Mouse (Mus musculus): ENCODE results near the gene BC029722. TPM values are rescaled to one million over a fixed set of nuclear protein-coding genes. Genes with fewer than 3 reads are reported as not detected.
"Not testable (repeated sequence)": the region's sequence is repeated elsewhere in the genome, so short reads cannot be mapped to it uniquely, and the experiment has no call there.

Gene BC029722
- polyA plus RNA-seq, 1 experiment = 56.4 TPM

DNA sequence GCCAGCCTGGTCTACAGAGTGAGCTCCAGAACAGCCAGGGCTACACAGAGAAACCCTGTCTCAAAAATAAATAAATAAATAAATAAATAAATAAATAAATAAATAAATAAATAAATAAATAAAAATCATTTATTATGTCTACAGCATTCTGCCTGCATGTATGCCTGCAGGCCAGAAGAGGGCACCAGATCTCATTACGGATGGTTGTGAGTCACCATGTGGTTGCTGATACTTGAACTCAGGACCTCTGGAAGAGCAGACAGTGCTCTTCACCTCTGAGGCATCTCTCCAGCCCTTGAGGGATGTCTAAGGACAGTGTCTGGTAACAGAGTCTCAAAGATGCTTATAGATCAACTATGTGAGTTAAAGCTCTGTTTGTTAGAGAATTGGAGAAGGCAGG, 12.9 kb upstream of the BC029722 start:
- peak; percentile 39; the same call in 1 of the 2 replicates for TF ChIP-seq CTCF (conservative IDR thresholded peaks at IDR 0.05; ENCODE audit: insufficient read depth, insufficient read length, low read depth, low read length)
- H3K27me3 ChIP-seq (replicated peaks; ENCODE audit: control insufficient read depth, insufficient read depth, low read length); DNase-seq; H3K4me1 ChIP-seq (ENCODE audit: control insufficient read depth, insufficient read depth, low read length); H3K4me3 ChIP-seq (ENCODE audit: insufficient read depth, low read depth, low read length); H3K36me3 ChIP-seq (ENCODE audit: control insufficient read depth, insufficient read depth, low read length); H3K27ac ChIP-seq (ENCODE audit: insufficient read depth, low read depth, low read length): not testable (repeated sequence)
- 70% methylated on average over 1 of the region's 1 CpGs for WGBS

DNA sequence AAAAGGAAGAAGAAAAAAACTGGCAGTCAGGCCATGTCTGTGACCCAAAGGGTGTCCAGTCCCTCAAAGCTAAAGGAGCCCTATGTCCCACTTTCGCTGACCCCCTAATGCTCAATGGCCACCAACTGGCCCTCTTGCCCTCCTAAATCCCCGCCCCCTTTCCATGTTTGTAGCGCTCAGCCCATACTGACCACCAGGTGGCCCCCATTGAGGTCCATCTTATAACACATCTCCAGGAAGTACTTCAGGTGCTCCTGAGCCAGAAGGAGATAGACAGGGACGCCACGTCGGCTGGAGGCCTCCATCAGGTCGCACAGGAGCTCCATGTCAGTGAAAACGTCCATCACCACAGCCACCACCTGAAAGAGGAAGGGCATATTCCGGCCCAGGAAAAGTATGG, 12.1 kb upstream of the BC029722 start:
- H3K4me1 ChIP-seq (ENCODE audit: control insufficient read depth, insufficient read depth, low read length) = no peaks in the 10 kb centered on the region; the same call in 1 of the 2 replicates
- H3K36me3 ChIP-seq (ENCODE audit: control insufficient read depth, insufficient read depth, low read length) = no peaks in the 10 kb centered on the region
- no peak for DNase-seq
- no peak overlapping the region for H3K4me3 ChIP-seq (ENCODE audit: insufficient read depth, low read depth, low read length)
- 57% methylated on average over 9 of the region's 9 CpGs for WGBS
- no peak overlapping the region for H3K27ac ChIP-seq (ENCODE audit: insufficient read depth, low read depth, low read length)
- H3K27me3 ChIP-seq (replicated peaks; ENCODE audit: control insufficient read depth, insufficient read depth, low read length) = no peaks in the 10 kb centered on the region
- TF ChIP-seq CTCF (conservative IDR thresholded peaks at IDR 0.05; ENCODE audit: insufficient read depth, insufficient read length, low read depth, low read length) = no peak
- no peak for TF ChIP-seq POLR2A (IDR thresholded peaks at IDR 0.05; ENCODE audit: low read depth, low read length)

DNA sequence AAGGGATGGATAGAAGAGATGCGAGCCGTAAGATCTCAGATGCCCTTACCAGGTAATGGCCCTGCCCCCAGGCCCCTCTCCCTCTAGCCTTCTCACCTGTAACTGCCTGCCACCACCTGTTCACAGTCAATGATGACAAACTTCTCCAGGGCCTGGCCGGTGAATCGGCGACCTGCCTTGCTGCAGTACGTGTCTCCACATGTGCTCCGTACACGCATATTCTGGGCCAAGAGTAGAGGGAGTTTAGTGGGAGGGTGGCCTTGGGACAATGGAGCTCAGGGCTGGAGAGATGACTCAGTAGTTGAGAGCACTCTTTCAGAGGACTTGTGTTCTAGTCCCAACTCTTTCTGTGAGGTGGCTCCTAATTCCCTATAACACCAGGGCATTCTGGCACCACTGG, 11.6 kb upstream of the BC029722 start:
- no peaks in the 10 kb centered on the region; the same call in 1 of the 2 replicates for H3K4me1 ChIP-seq (ENCODE audit: control insufficient read depth, insufficient read depth, low read length)
- no peak for DNase-seq
- no peak for TF ChIP-seq CTCF (conservative IDR thresholded peaks at IDR 0.05; ENCODE audit: insufficient read depth, insufficient read length, low read depth, low read length)
- no peak overlapping the region for H3K4me3 ChIP-seq (ENCODE audit: insufficient read depth, low read depth, low read length)
- no peaks in the 10 kb centered on the region for H3K36me3 ChIP-seq (ENCODE audit: control insufficient read depth, insufficient read depth, low read length)
- H3K27ac ChIP-seq (ENCODE audit: insufficient read depth, low read depth, low read length) = no peak overlapping the region
- no peaks in the 10 kb centered on the region for H3K27me3 ChIP-seq (replicated peaks; ENCODE audit: control insufficient read depth, insufficient read depth, low read length)
- WGBS = 93% methylated on average over 8 of the region's 8 CpGs

DNA sequence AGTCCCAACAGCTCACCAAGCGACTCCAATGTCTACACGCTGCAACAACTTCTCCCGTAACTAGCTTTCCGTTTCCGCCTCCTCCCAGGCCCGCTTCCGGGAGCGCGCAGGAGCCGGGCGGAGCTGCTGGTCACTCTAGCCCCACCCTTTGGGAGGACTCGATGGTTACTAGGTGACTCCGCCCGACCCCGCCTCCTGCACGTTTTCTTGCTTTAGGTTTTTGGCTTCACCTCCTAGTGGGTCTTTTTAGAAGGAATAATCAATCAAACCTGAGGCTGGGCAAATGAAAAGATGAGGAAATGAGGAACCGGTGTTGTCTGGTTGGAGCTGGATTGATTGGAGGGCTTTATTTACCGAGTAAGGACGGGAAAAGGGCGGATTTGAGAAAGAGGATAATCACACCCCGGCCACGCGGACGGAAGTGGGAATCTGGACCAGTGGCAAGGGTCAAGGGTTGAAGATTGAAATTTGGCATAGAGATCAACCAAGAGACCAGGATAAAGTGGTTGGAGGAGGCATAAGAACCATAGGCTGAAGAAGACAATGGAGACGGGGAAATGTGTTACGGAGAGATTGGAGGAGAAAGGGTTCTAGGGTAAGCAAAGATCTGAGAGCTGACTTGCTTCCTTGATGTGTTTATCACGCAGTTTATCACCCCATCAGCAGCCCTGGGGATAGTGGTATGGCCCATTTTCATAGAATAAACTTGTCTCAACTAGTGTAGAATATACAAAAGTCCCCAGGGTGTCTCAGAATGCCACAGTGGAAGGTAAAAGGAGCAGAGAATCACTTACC, 7.6 kb upstream of the BC029722 start, which contains the start of gene Eif6:
Gene Eif6 (minus strand): TSS at position 296 of the 795 bp plus-strand sequence.
- H3K4me1 ChIP-seq (ENCODE audit: control insufficient read depth, insufficient read depth, low read length) = no peaks in the 10 kb centered on the region; the same call in 1 of the 2 replicates
- no peaks in the 10 kb centered on the region for H3K36me3 ChIP-seq (ENCODE audit: control insufficient read depth, insufficient read depth, low read length)
- peak; percentile 94 for DNase-seq
- peak within 1 kb of the TSS; percentile 85 for H3K4me3 ChIP-seq (ENCODE audit: insufficient read depth, low read depth, low read length)
- WGBS = 3% methylated on average over 27 of the region's 27 CpGs
- H3K27ac ChIP-seq (ENCODE audit: insufficient read depth, low read depth, low read length) = peak within 1 kb of the TSS; percentile 84
- H3K27me3 ChIP-seq (replicated peaks; ENCODE audit: control insufficient read depth, insufficient read depth, low read length) = no peaks in the 10 kb centered on the region
- TF ChIP-seq POLR2A (IDR thresholded peaks at IDR 0.05; ENCODE audit: low read depth, low read length) (no peak), CTCF (conservative IDR thresholded peaks at IDR 0.05; ENCODE audit: insufficient read depth, insufficient read length, low read depth, low read length) (no peak)

DNA sequence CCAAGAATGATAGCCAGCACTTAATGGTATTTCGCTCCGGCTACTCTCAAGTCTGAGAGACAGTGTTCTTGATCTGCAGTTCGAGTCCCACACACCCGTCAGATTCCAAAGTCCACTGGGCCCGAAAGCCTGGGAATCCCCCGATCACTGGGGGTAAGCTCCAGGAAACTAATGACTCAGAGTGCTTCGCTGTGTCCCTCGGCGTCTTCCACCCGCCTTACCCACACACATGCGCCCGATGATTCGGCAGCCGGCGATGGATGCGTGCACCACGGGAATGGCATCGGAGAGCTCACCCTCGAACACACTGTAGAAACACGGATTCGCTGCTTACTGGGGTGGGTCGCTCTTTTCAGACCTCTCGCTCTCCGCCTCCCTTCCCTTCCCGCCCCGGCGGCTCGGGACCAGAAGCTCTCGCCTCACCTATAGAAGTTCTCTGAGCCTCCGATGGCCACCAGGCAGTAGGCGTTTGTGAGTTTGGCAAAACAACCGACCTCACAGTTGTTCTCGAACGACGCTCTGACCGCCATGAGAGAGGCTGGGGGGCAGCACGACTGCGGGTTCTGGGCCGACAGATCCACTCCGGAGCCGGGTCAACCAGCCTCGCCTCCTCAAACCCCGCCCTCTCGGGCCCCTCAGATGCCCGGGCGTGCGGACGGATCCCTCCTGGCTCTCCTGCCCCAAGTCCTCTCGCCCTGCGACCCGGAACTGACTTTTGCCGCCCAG, 6.8 kb upstream of the BC029722 start:
- no peaks in the 10 kb centered on the region; the same call in 1 of the 2 replicates for H3K4me1 ChIP-seq (ENCODE audit: control insufficient read depth, insufficient read depth, low read length)
- peak; percentile 40 for DNase-seq
- no peaks in the 10 kb centered on the region for H3K27me3 ChIP-seq (replicated peaks; ENCODE audit: control insufficient read depth, insufficient read depth, low read length)
- H3K4me3 ChIP-seq (ENCODE audit: insufficient read depth, low read depth, low read length) = peak overlapping the region; percentile 85
- H3K36me3 ChIP-seq (ENCODE audit: control insufficient read depth, insufficient read depth, low read length) = 0 out of 2 replicates have a peak, but pooled peaks cover 2% of the 10 kb centered on the region
- 1% methylated on average over 52 of the region's 52 CpGs for WGBS
- TF ChIP-seq POLR2A (IDR thresholded peaks at IDR 0.05; ENCODE audit: low read depth, low read length) (peak; percentile 38), CTCF (conservative IDR thresholded peaks at IDR 0.05; ENCODE audit: insufficient read depth, insufficient read length, low read depth, low read length) (no peak)
- H3K27ac ChIP-seq (ENCODE audit: insufficient read depth, low read depth, low read length) = peak overlapping the region; percentile 84

DNA sequence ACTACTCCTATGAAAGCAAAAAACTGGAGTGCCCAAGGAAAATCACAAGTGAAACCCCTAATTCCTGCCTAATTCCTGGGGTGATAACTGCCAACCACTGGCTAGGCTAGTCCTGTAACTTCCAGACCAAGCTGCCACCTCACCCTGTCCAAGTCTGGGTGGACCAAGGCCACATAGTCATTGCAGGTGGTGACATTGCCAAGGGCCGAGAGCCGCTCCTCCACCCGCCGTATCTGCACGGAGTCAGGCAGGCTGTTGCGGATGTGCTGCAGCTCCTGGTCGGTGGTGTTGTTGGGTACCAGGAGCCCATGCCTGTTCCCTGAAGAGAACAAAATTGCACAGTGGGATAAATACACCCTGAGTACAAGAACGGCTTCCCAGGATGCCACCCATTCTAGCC, 4.5 kb upstream of the BC029722 start:
- no peak for DNase-seq
- WGBS = 95% methylated on average over 8 of the region's 8 CpGs
- TF ChIP-seq CTCF (conservative IDR thresholded peaks at IDR 0.05; ENCODE audit: insufficient read depth, insufficient read length, low read depth, low read length) = no peak
- TF ChIP-seq POLR2A (IDR thresholded peaks at IDR 0.05; ENCODE audit: low read depth, low read length) = no peak
- Histone ChIP-seq H3K27ac (ENCODE audit: insufficient read depth, low read depth, low read length) (no peak overlapping the region), H3K36me3 (ENCODE audit: control insufficient read depth, insufficient read depth, low read length) (0 out of 2 replicates have a peak, but pooled peaks cover 2% of the 10 kb centered on the region), H3K27me3 (replicated peaks; ENCODE audit: control insufficient read depth, insufficient read depth, low read length) (no peaks in the 10 kb centered on the region), H3K4me1 (ENCODE audit: control insufficient read depth, insufficient read depth, low read length) (peaks cover 18% of the 10 kb centered on the region), H3K4me3 (ENCODE audit: insufficient read depth, low read depth, low read length) (no peak overlapping the region)

DNA sequence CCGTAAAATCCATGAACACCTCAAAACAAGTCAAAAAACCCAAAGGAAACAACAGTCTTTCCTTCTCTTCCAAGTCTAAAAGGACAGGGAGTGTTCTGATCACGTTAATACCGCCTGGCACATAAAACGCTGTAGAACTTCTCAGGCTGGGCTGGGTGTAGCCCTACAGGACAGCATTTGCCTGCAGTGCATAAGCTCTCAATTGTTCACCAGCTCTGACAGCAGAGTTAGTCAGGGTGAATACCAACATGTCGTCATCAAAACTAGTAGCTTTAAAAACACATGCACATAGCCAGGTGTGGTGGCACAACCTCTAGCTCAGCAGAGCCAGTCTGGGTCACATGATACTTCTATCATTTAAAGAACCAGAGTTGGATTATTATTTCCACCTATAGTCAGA, 1.6 kb upstream of the BC029722 start:
- peak overlapping the region; percentile 37; the same call in 1 of the 2 replicates for H3K27ac ChIP-seq (ENCODE audit: insufficient read depth, low read depth, low read length)
- WGBS = 69% methylated on average over 5 of the region's 5 CpGs
- H3K4me1 ChIP-seq (ENCODE audit: control insufficient read depth, insufficient read depth, low read length) = peaks cover 21% of the 10 kb centered on the region
- no peak for DNase-seq
- TF ChIP-seq CTCF (conservative IDR thresholded peaks at IDR 0.05; ENCODE audit: insufficient read depth, insufficient read length, low read depth, low read length) (no peak), POLR2A (IDR thresholded peaks at IDR 0.05; ENCODE audit: low read depth, low read length) (no peak)
- H3K4me3 ChIP-seq (ENCODE audit: insufficient read depth, low read depth, low read length) = no peak overlapping the region
- H3K27me3 ChIP-seq (replicated peaks; ENCODE audit: control insufficient read depth, insufficient read depth, low read length) = no peaks in the 10 kb centered on the region
- 0 out of 2 replicates have a peak, but pooled peaks cover 2% of the 10 kb centered on the region for H3K36me3 ChIP-seq (ENCODE audit: control insufficient read depth, insufficient read depth, low read length)

All from kidney, adult 2 months (tissue).